Mouse (Mus musculus) lung, postnatal 0 days (tissue): ENCODE data around the gene Celf2. TPM values are rescaled to one million over a fixed set of nuclear protein-coding genes. Genes with fewer than 3 reads are reported as not detected.

Experiments
- ATAC-seq: fragments of 200-750 bp; cut with Nextera tagmentation; 2 replicates; pipeline ENCODE4 v1.8.0; 2017; ENCODE audit warnings: moderate library complexity
- DNase-seq: peaks from one replicate; pipeline ENCODE4 v3.0.0-alpha.2; 2016; ENCODE audit warnings: low spot score
- H3K27ac ChIP-seq: fragments of 300-500 bp; sonication (generic); 2 replicates; pipeline ENCODE4 v1.5.1; 2014; ENCODE audit warnings: antibody characterized with exemption, mild to moderate bottlenecking, low read length, mixed read lengths
- H3K27me3 ChIP-seq: fragments of 300-500 bp; sonication (generic); replicated peaks from 2 replicates; pipeline ENCODE4 v1.6.1; 2014; ENCODE audit warnings: low read length, mixed read lengths; ENCODE audit not compliant: insufficient read depth
- H3K36me3 ChIP-seq: fragments of 300-500 bp; sonication (generic); 2 replicates; pipeline ENCODE4 v1.6.1; 2014; ENCODE audit warnings: low read length, mixed read lengths; ENCODE audit not compliant: insufficient read depth
- H3K4me1 ChIP-seq: fragments of 300-500 bp; sonication (generic); 2 replicates; pipeline ENCODE4 v1.6.1; 2014; ENCODE audit warnings: antibody characterized with exemption, low read depth, low read length, mixed read lengths; ENCODE audit not compliant: insufficient read depth
- H3K4me2 ChIP-seq: fragments of 300-500 bp; sonication (generic); replicated peaks from 2 replicates; pipeline ENCODE4 v1.6.1; 2014; ENCODE audit warnings: low read depth, mild to moderate bottlenecking, low read length, moderate library complexity, mixed read lengths
- H3K4me3 ChIP-seq: fragments of 300-500 bp; sonication (generic); 2 replicates; pipeline ENCODE4 v1.5.1; 2014; ENCODE audit warnings: low read depth, low read length
- H3K9ac ChIP-seq: fragments of 300-500 bp; sonication (generic); replicated peaks from 2 replicates; pipeline ENCODE4 v1.6.1; 2014; ENCODE audit warnings: low read depth, mild to moderate bottlenecking
- H3K9me3 ChIP-seq: fragments of 300-500 bp; sonication (generic); 2 replicates; pipeline ENCODE4 v1.6.1; 2016; ENCODE audit warnings: low read length, mixed read lengths
- CTCF ChIP-seq: IDR thresholded peaks from 2 replicates; pipeline ENCODE4 v1.5.1; 2016; ENCODE audit warnings: antibody characterized with exemption, mild to moderate bottlenecking
- EP300 ChIP-seq: IDR thresholded peaks from 2 replicates; pipeline ENCODE4 v1.6.1; 2016; ENCODE audit warnings: antibody characterized with exemption, mild to moderate bottlenecking, control low read depth
- WGBS: fragments of 180-500 bp; shearing (Covaris S2); extraction: QIAGEN DNeasy Blood & Tissue Kit; methylation state at CpG from one replicate; pipeline ENCODE4 v1.1.7; 2014; 5-methylcytosine and 5-hydroxymethylcytosine counted together
- polyA plus RNA-seq: library from polyadenylated mRNA; unstranded; fragments of >200 nt; fragmentation: Nextera tagmentation; extraction: Ambion mirVana; gene quantifications from 2 replicates; pipeline ENCODE4 v1.2.1, GENCODE M21; 2015

The Celf2 gene
- polyA plus RNA-seq, 1 experiment from 2014 or later: 49.6 TPM

DNA sequence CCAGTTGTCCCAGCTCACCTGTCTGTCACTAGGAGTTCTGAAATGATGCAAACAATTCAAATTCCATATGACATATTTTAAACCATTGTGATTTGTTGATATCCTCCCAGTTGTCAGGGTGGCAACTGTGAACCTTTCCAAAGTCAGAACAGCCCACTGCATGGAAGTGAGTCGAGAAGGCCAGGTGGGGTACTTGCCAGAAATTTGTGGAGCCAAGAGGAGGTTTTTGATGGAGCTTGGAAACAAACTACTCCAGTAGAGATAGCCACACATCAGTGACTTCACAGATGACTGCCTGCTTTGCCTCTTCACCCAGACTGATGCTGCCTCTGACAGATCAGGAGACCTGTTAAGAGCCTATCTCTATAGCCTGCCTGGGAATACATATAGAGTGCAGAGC is 287.5 kb downstream of the Celf2 start:
- Histone ChIP-seq H3K4me3 (no peak overlapping the region), H3K9ac (no peak overlapping the region), H3K27me3 (no peaks in the 10 kb centered on the region), H3K9me3 (no peaks in the 10 kb centered on the region), H3K4me1 (no peaks in the 10 kb centered on the region), H3K27ac (no peak overlapping the region), H3K4me2 (no peak overlapping the region), H3K36me3 (no peaks in the 10 kb centered on the region)
- TF ChIP-seq EP300 (no peak), CTCF (no peak)
- no peak for ATAC-seq
- WGBS: 73% methylated on average over 1 of the region's 1 CpGs
- no peak for DNase-seq

DNA sequence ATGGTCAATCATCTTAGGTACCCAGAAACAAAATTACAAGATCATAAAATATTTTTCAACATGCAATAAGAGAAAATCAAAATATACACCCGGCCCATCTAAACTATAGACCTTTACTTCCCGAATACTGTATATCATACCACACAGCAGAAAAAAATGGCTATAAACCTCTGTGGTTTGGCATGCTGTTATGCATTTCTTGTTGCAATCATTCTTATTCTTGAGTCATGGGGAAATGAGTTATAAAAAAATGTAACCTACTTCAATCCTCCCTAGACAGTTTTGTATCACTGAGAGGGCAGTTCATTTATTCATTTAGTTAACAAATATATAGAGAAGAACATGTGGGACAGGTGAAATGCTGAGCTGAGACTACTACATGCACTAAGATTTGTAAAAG is 291.3 kb downstream of the Celf2 start:
- Histone ChIP-seq H3K4me1 (no peaks in the 10 kb centered on the region), H3K27me3 (no peaks in the 10 kb centered on the region), H3K4me3 (no peak overlapping the region), H3K36me3 (no peaks in the 10 kb centered on the region), H3K9ac (no peak overlapping the region), H3K9me3 (no peaks in the 10 kb centered on the region), H3K27ac (no peak overlapping the region), H3K4me2 (no peak overlapping the region)
- WGBS: 90% methylated on average over 2 of the region's 2 CpGs
- DNase-seq (no peak), ATAC-seq (no peak)
- no peak for TF ChIP-seq CTCF
- no peak for TF ChIP-seq EP300

DNA sequence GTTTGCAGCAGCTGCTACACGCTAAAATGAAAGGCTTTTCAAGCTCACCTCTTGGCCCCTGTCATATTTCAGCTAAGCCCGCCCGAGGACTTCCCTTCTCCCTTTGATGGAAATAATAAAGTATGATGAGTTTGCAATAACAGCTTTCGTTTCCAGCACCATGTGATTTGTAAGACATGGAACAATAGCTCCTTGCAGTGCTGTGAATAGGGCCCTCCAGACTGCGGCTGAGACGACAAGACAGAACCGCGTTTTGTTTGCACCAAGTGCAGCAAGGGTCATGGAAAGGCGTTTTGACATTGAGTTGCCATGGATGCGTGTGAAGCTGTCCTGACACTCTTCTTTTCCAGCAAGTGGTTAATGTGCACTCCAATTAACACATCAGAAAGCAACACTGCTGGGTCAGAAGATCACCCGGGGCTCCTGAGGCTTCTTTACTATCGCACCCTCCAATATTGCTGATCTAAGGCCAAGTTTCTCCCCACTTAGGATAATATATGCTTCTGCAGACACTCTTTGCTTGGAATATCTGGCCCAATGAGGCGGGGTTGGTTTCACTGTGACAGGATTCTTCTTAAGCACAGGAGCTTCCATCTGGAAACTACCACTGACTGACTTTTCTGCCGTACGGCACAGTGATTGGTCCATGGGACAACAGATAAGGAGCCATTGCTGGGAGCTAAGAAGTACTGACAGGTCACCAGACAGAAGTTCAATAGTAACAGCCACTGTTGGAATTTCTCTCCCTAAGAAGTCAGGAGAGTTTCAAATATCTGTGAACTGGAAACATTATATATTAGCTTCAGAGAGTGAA is 301.5 kb downstream of the Celf2 start:
- no peak overlapping the region for H3K27ac ChIP-seq
- 43% methylated on average over 15 of the region's 15 CpGs for WGBS
- H3K4me1 ChIP-seq: no peaks in the 10 kb centered on the region
- no peaks in the 10 kb centered on the region for H3K36me3 ChIP-seq
- no peak overlapping the region for H3K4me2 ChIP-seq
- no peaks in the 10 kb centered on the region for H3K27me3 ChIP-seq
- no peak overlapping the region for H3K9ac ChIP-seq
- no peak overlapping the region for H3K4me3 ChIP-seq
- DNase-seq (peak; percentile 11), ATAC-seq (peak; percentile 28; the same call in 1 of the 2 replicates)
- TF ChIP-seq EP300 (no peak), CTCF (no peak)
- no peaks in the 10 kb centered on the region for H3K9me3 ChIP-seq

DNA sequence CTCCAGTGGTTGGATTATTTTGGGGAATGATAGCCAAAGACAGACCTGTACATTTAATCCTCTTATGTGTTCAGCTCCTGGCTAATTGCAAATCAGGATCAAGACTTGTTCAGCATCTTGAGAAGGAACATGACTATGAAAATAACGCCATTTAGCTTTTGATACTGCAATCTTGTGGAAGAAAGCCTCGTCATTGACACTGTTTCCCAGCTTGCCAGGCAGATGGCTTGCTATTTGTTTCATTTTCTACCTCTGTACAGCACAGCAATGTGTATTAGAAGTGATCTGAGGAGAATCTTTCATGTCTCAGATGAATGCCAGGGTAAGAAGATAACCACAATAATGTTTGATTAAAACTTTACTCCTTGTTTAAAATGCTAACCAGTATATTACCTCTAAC is 315.9 kb downstream of the Celf2 start:
- no peak overlapping the region for H3K4me3 ChIP-seq
- ATAC-seq (no peak), DNase-seq (no peak)
- no peak overlapping the region for H3K27ac ChIP-seq
- no peaks in the 10 kb centered on the region for H3K27me3 ChIP-seq
- H3K9me3 ChIP-seq: no peaks in the 10 kb centered on the region
- H3K9ac ChIP-seq: no peak overlapping the region
- H3K4me1 ChIP-seq: no peaks in the 10 kb centered on the region
- no peaks in the 10 kb centered on the region for H3K36me3 ChIP-seq
- WGBS: 75% methylated on average over 2 of the region's 2 CpGs
- H3K4me2 ChIP-seq: no peak overlapping the region
- TF ChIP-seq CTCF: no peak
- no peak for TF ChIP-seq EP300

DNA sequence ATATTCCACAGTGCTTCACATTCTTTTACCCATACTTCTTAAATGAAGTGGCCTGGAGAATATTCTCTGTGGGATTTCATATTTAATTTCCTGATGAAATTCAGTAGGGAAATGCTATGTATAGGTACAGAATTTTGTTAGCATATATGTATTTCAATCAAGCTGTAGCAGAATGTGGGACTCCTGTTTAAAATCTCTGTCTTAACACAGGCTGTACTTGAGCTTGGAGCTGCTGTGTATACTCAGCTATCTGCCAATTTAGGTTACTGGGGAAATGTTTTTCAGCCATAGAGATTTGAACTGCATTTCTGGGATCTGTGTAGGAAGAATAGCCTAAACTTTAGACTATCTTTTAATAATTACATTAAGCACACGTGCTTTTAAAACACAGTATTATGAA is 330.2 kb downstream of the Celf2 start:
- Histone ChIP-seq H3K27me3 (no peaks in the 10 kb centered on the region), H3K4me3 (no peak overlapping the region), H3K9ac (no peak overlapping the region), H3K4me1 (no peaks in the 10 kb centered on the region), H3K4me2 (no peak overlapping the region), H3K36me3 (no peaks in the 10 kb centered on the region), H3K9me3 (no peaks in the 10 kb centered on the region), H3K27ac (no peak overlapping the region)
- DNase-seq (no peak), ATAC-seq (no peak)
- no peak for TF ChIP-seq EP300
- TF ChIP-seq CTCF: no peak
- WGBS: 57% methylated on average over 1 of the region's 1 CpGs

DNA sequence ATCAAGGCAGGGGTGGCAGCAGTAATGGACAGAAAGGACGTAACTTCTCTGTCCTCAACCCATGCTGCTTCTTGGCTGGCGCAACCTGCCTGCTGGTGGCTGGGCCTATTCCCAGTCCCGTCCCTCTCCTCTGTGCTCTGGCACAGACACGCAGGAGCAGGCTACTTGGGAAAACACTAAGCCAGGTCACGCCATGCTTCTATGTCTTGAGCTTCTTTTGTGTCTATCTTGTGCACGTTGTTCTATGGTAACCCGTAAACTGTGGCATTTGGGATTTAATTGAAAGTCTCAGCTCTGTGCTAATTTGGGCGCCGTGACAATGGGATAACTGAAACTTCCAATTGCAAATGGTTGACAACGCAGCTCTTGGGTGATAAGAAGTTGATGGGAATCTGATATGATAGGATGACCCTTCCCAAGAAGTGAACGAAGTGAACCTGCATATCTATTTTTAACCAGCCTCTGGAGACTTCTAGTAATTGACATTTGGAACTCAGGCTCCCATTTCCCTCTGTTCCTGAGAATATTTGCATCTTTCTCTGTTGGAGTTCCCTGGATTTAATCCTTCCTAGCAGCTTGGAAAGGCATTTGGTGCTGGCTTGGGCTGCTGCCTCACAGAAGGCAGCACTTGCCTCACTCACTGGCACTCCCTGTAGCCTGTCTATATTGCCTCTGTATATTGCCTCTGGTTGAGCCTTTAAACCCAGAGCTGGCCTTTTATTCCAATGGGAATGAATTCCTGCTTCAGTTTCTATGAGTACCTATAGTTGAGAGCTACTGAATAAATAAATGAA is 335.9 kb downstream of the Celf2 start:
- TF ChIP-seq EP300 (no peak), CTCF (no peak)
- Histone ChIP-seq H3K36me3 (no peaks in the 10 kb centered on the region), H3K27me3 (no peaks in the 10 kb centered on the region), H3K4me2 (no peak overlapping the region), H3K4me1 (no peaks in the 10 kb centered on the region), H3K9ac (no peak overlapping the region), H3K4me3 (no peak overlapping the region), H3K27ac (no peak overlapping the region), H3K9me3 (no peaks in the 10 kb centered on the region)
- DNase-seq (no peak), ATAC-seq (no peak)
- 84% methylated on average over 11 of the region's 11 CpGs for WGBS
